Mouse (Mus musculus) G1E (cell line): ENCODE data around the gene S1pr3. TPM values are rescaled to one million over a fixed set of nuclear protein-coding genes. Genes with fewer than 3 reads are reported as not detected.

ENCODE experiments used
- ATAC-seq: 2 replicates; pipeline ENCODE4 v1.8.0; 2016; ENCODE audit warnings: mild to moderate bottlenecking; ENCODE audit not compliant: insufficient number of reproducible peaks, poor library complexity, low FRiP score, severe bottlenecking; ENCODE audit errors: extremely low read depth
- DNase-seq: peaks from one replicate; pipeline ENCODE4 v3.0.0; 2012; ENCODE audit warnings: low spot score
- H3K27me3 ChIP-seq: 2 replicates; pipeline ENCODE4 v1.6.1; 2012; ENCODE audit warnings: mild to moderate bottlenecking, low read length, inconsistent platforms; ENCODE audit not compliant: insufficient read depth
- H3K36me3 ChIP-seq: replicated peaks from 2 replicates; pipeline ENCODE3; 2012; ENCODE audit warnings: mild to moderate bottlenecking, inconsistent platforms
- H3K4me1 ChIP-seq: 2 replicates; pipeline ENCODE4 v1.6.1; 2012; ENCODE audit warnings: low read depth, low read length, inconsistent platforms, mixed read lengths; ENCODE audit not compliant: insufficient read depth
- H3K4me3 ChIP-seq: 2 replicates; pipeline ENCODE4 v1.5.1; 2012; ENCODE audit warnings: low read depth, mild to moderate bottlenecking, inconsistent platforms, low read length, moderate library complexity, mixed read lengths
- H3K9me3 ChIP-seq: replicated peaks from 2 replicates; pipeline ENCODE4 v1.6.1; 2012; ENCODE audit warnings: inconsistent platforms
- CTCF ChIP-seq: IDR thresholded peaks from 2 replicates; pipeline ENCODE4 v1.5.1; 2012; ENCODE audit warnings: low read depth, low read length, inconsistent platforms, mixed read lengths
- GATA1 ChIP-seq: IDR thresholded peaks from 2 replicates; pipeline ENCODE4 v1.6.1; 2012; ENCODE audit warnings: borderline replicate concordance, low read length, inconsistent platforms, mixed read lengths
- GATA2 ChIP-seq: IDR thresholded peaks from 2 replicates; pipeline ENCODE4 v1.6.1; 2012; ENCODE audit warnings: low read depth, low read length, inconsistent platforms, borderline replicate concordance
- POLR2AphosphoS5 ChIP-seq: IDR thresholded peaks from 2 replicates; pipeline ENCODE4 v1.6.1; 2012; ENCODE audit warnings: low read depth, low read length, inconsistent platforms; ENCODE audit not compliant: insufficient replicate concordance
- TAL1 ChIP-seq: conservative IDR thresholded peaks from 2 replicates; pipeline ENCODE4 v1.6.1; 2012; ENCODE audit warnings: low read depth, low read length, inconsistent platforms, mixed read lengths
- polyA plus RNA-seq: library from polyadenylated mRNA; stranded (reverse); fragments of >175 nt; gene quantifications from 2 replicates; pipeline ENCODE4 v1.2.3, GENCODE M21; 2012
- total RNA-seq, 2 experiments: library from RNA; stranded (forward) in 1 of 2; stranded (reverse) in 1 of 2; fragments of 200-1000 nt in 1 of 2; fragments of >200 nt in 1 of 2; fragmentation: Nextera tagmentation in 1 of 2; gene quantifications; 2 replicates each; pipeline ENCODE4 v1.2.3; 2014 to 2017

Gene S1pr3
- total and polyA plus RNA-seq, 3 experiments, result 0.11 TPM; not detected in 2

DNA sequence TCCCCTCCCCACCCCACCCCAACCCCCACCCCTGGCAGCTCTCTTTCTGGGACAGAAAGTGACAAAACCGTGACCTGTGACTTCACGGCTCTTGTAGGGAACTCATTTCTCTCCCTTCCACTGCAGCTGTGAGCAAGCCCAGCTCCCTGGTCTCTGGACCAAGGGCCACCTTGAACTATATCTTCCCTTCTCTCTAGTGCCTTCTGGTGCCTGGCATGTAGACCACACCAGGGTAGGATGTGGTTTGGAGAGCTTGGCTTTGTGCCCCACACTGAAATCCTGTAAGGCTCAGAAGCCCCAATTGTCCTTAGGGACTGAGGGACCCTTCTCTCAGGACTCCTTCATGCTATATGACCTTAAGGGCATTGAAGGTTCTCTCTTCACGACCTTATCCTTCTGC lies 24.9 kb downstream of the S1pr3 start:
- no peak for DNase-seq
- H3K36me3 ChIP-seq, result no peaks in the 10 kb centered on the region
- no peaks in the 10 kb centered on the region for H3K27me3 ChIP-seq
- peaks cover 25% of the 10 kb centered on the region for H3K9me3 ChIP-seq
- no peaks in the 10 kb centered on the region for H3K4me1 ChIP-seq
- TF ChIP-seq TAL1 (no peak), POLR2AphosphoS5 (no peak), GATA1 (no peak), CTCF (no peak), GATA2 (no peak)
- H3K4me3 ChIP-seq, result no peak overlapping the region
- no peak for ATAC-seq

- H3K27me3 ChIP-seq, result no peaks in the 10 kb centered on the region
These were observed 26.0 kb downstream of the S1pr3 start for GRCm38 (mm10) chr13:51434460-51434859.

DNA sequence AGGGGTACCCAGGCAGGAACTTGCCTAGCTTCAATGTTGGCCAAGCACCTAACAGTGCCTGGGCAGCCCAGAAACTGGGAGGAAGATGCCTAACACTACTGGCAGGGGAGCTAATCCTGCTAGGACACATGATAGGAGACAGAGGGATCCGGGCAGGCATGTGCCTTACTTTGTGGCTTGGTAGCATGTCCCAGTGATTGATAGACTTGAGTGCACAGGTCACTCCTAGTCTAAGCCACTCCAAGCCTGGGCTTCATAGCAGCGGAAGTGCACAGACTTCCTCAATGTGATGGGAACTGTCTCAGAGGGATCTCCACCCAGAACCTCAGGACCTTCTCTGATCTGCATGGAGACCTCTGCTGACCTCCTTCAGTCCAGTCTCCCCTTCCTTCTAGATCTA lies 26.7 kb downstream of the S1pr3 start:
- Histone ChIP-seq H3K27me3 (no peaks in the 10 kb centered on the region), H3K4me1 (no peaks in the 10 kb centered on the region), H3K36me3 (no peaks in the 10 kb centered on the region), H3K9me3 (peaks cover 25% of the 10 kb centered on the region), H3K4me3 (no peak overlapping the region)
- no peak for ATAC-seq
- DNase-seq, result no peak
- TF ChIP-seq POLR2AphosphoS5 (no peak), GATA2 (no peak), CTCF (no peak), TAL1 (no peak), GATA1 (no peak)

More at GRCm38 (mm10) chr13:51434460-51434859, 26.0 kb downstream of the S1pr3 start:
- Histone ChIP-seq H3K4me1 (no peaks in the 10 kb centered on the region), H3K4me3 (no peak overlapping the region), H3K9me3 (peaks cover 25% of the 10 kb centered on the region), H3K36me3 (no peaks in the 10 kb centered on the region)
- ATAC-seq (no peak), DNase-seq (no peak)
- TF ChIP-seq CTCF (no peak), POLR2AphosphoS5 (no peak), TAL1 (no peak), GATA2 (no peak), GATA1 (no peak)

- H3K36me3 ChIP-seq, result no peaks in the 10 kb centered on the region
- TF ChIP-seq GATA1 (no peak), CTCF (no peak), TAL1 (no peak), POLR2AphosphoS5 (no peak), GATA2 (no peak)
- no peaks in the 10 kb centered on the region for H3K4me1 ChIP-seq
- DNase-seq, result no peak
- H3K27me3 ChIP-seq, result no peaks in the 10 kb centered on the region
- no peak for ATAC-seq
- H3K9me3 ChIP-seq, result peaks cover 18% of the 10 kb centered on the region
- no peak overlapping the region for H3K4me3 ChIP-seq
These were observed 29.0 kb downstream of the S1pr3 start for GRCm38 (mm10) chr13:51437105-51438085.

DNA sequence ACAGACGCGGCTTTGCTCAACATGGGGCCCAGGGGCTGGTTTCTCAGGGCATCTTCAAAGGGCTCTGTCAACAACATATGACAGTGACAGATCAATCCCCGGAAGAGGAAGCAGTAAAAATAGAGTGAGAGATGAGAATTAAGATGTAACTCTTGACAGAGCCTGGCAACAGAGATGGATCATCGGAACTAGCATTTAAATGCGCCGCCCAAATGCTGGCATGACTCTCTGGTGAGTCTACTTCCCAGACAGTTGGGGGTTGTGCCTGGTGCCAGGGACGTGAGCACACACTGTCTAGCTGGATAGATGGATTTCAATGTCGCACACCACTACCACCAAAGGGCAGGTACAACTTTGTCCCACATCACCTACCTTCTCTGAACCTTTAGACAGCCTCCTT lies 34.5 kb downstream of the S1pr3 start:
- TF ChIP-seq CTCF, result no peak
- TF ChIP-seq GATA2, result no peak
- TF ChIP-seq TAL1, result no peak
- TF ChIP-seq POLR2AphosphoS5, result no peak
- TF ChIP-seq GATA1, result no peak
- peaks cover 20% of the 10 kb centered on the region for H3K9me3 ChIP-seq
- H3K36me3 ChIP-seq, result no peaks in the 10 kb centered on the region
- no peaks in the 10 kb centered on the region for H3K27me3 ChIP-seq
- no peaks in the 10 kb centered on the region for H3K4me1 ChIP-seq
- H3K4me3 ChIP-seq, result no peak overlapping the region
- DNase-seq (no peak), ATAC-seq (no peak)

- H3K4me3 ChIP-seq, result no peak overlapping the region
- H3K9me3 ChIP-seq, result peaks cover 27% of the 10 kb centered on the region
- no peaks in the 10 kb centered on the region for H3K4me1 ChIP-seq
- no peak for DNase-seq
- no peak for TF ChIP-seq CTCF
- H3K27me3 ChIP-seq, result peaks cover 2% of the 10 kb centered on the region; the same call in 1 of the 2 replicates
- H3K36me3 ChIP-seq, result no peaks in the 10 kb centered on the region
- no peak for ATAC-seq
These were observed 38.1 kb downstream of the S1pr3 start for GRCm38 (mm10) chr13:51446550-51446949.
